Mouse (Mus musculus): Measurements from ENCODE around the gene Tenm4. TPM values are rescaled to one million over a fixed set of nuclear protein-coding genes. Genes with fewer than 3 reads are reported as not detected.

The Tenm4 gene
- polyA plus RNA-seq, 2 experiments, result 0.11 to 0.28 TPM

- H3K4me2 ChIP-seq (ENCODE audit: low read depth), result no peak overlapping the region
- no peak overlapping the region for H3K4me3 ChIP-seq (ENCODE audit: insufficient read depth in 1 of 2, low read depth in 2 of 2, low read length in 2 of 2)
- no peaks in the 10 kb centered on the region for H3K4me1 ChIP-seq (replicated peaks; ENCODE audit: control insufficient read depth in 2 of 2, insufficient read depth in 2 of 2, low read length in 1 of 2)
- no peaks in the 10 kb centered on the region for H3K27me3 ChIP-seq (ENCODE audit: control insufficient read depth, insufficient read depth, low read length)
- no peak overlapping the region for H3K27ac ChIP-seq
- WGBS (ENCODE audit: insufficient replicate concordance), result 49% methylated on average over 4 of the region's 4 CpGs
- H3K9ac ChIP-seq (replicated peaks), result no peak overlapping the region
- H3K9me3 ChIP-seq (ENCODE audit: control insufficient read depth, low read length), result no peaks in the 10 kb centered on the region
- H3K36me3 ChIP-seq (replicated peaks; ENCODE audit: control insufficient read depth, insufficient read depth, low read depth), result no peaks in the 10 kb centered on the region
- TF ChIP-seq EP300 (IDR thresholded peaks at IDR 0.05; ENCODE audit: low read depth) (no peak), CTCF (IDR thresholded peaks at IDR 0.05; ENCODE audit: low read depth) (no peak)
- no peak for DNase-seq (ENCODE audit: low read depth in 3 of 3, low spot score in 3 of 3)
- no peak for ATAC-seq (ENCODE audit: insufficient read depth)
These were observed 329.8 kb downstream of the Tenm4 start for GRCm38 (mm10) chr7:96500797-96501196.

GRCm38 (mm10) chr7:96502321-96502973 lies 331.4 kb downstream of the Tenm4 start:
- Histone ChIP-seq H3K4me1 (replicated peaks; ENCODE audit: control insufficient read depth in 2 of 2, insufficient read depth in 2 of 2, low read length in 1 of 2) (no peaks in the 10 kb centered on the region), H3K4me2 (ENCODE audit: low read depth) (no peak overlapping the region), H3K9me3 (ENCODE audit: control insufficient read depth, low read length) (no peaks in the 10 kb centered on the region), H3K36me3 (replicated peaks; ENCODE audit: control insufficient read depth, insufficient read depth, low read depth) (no peaks in the 10 kb centered on the region), H3K27me3 (ENCODE audit: control insufficient read depth, insufficient read depth, low read length) (no peaks in the 10 kb centered on the region), H3K9ac (replicated peaks) (no peak overlapping the region), H3K27ac (no peak overlapping the region), H3K4me3 (ENCODE audit: insufficient read depth in 1 of 2, low read depth in 2 of 2, low read length in 2 of 2) (no peak overlapping the region)
- 41% methylated on average over 11 of the region's 11 CpGs for WGBS (ENCODE audit: insufficient replicate concordance)
- DNase-seq (ENCODE audit: low read depth in 3 of 3, low spot score in 3 of 3) (no peak), ATAC-seq (ENCODE audit: insufficient read depth) (no peak)
- TF ChIP-seq CTCF (IDR thresholded peaks at IDR 0.05; ENCODE audit: low read depth), result no peak
- no peak for TF ChIP-seq EP300 (IDR thresholded peaks at IDR 0.05; ENCODE audit: low read depth)

- TF ChIP-seq EP300 (IDR thresholded peaks at IDR 0.05; ENCODE audit: low read depth) (no peak), CTCF (IDR thresholded peaks at IDR 0.05; ENCODE audit: low read depth) (no peak)
- no peaks in the 10 kb centered on the region for H3K36me3 ChIP-seq (replicated peaks; ENCODE audit: control insufficient read depth, insufficient read depth, low read depth)
- H3K4me1 ChIP-seq (replicated peaks; ENCODE audit: control insufficient read depth in 2 of 2, insufficient read depth in 2 of 2, low read length in 1 of 2), result no peaks in the 10 kb centered on the region
- ATAC-seq (ENCODE audit: insufficient read depth), result no peak
- WGBS (ENCODE audit: insufficient replicate concordance), result 51% methylated on average over 6 of the region's 6 CpGs
- H3K9ac ChIP-seq (replicated peaks), result no peak overlapping the region
- no peaks in the 10 kb centered on the region for H3K27me3 ChIP-seq (ENCODE audit: control insufficient read depth, insufficient read depth, low read length)
- no peak overlapping the region for H3K4me2 ChIP-seq (ENCODE audit: low read depth)
- H3K9me3 ChIP-seq (ENCODE audit: control insufficient read depth, low read length), result no peaks in the 10 kb centered on the region
- no peak overlapping the region for H3K27ac ChIP-seq
- H3K4me3 ChIP-seq (ENCODE audit: insufficient read depth in 1 of 2, low read depth in 2 of 2, low read length in 2 of 2), result no peak overlapping the region
- no peak for DNase-seq (ENCODE audit: low read depth in 3 of 3, low spot score in 3 of 3)
These were observed 334.5 kb downstream of the Tenm4 start for GRCm38 (mm10) chr7:96505538-96505937.

- H3K36me3 ChIP-seq (replicated peaks; ENCODE audit: control insufficient read depth, insufficient read depth, low read depth), result no peaks in the 10 kb centered on the region
- no peaks in the 10 kb centered on the region for H3K27me3 ChIP-seq (ENCODE audit: control insufficient read depth, insufficient read depth, low read length)
- no peaks in the 10 kb centered on the region for H3K9me3 ChIP-seq (ENCODE audit: control insufficient read depth, low read length)
- no peak for TF ChIP-seq EP300 (IDR thresholded peaks at IDR 0.05; ENCODE audit: low read depth)
- TF ChIP-seq CTCF (IDR thresholded peaks at IDR 0.05; ENCODE audit: low read depth), result no peak
- ATAC-seq (ENCODE audit: insufficient read depth) (no peak), DNase-seq (ENCODE audit: low read depth in 3 of 3, low spot score in 3 of 3) (no peak)
- H3K27ac ChIP-seq, result no peak overlapping the region
- H3K4me1 ChIP-seq (replicated peaks; ENCODE audit: control insufficient read depth in 2 of 2, insufficient read depth in 2 of 2, low read length in 1 of 2), result no peaks in the 10 kb centered on the region
- no peak overlapping the region for H3K4me3 ChIP-seq (ENCODE audit: insufficient read depth in 1 of 2, low read depth in 2 of 2, low read length in 2 of 2)
- H3K4me2 ChIP-seq (ENCODE audit: low read depth), result no peak overlapping the region
- no peak overlapping the region for H3K9ac ChIP-seq (replicated peaks)
- WGBS (ENCODE audit: insufficient replicate concordance), result 64% methylated on average over 8 of the region's 8 CpGs
These were observed 336.0 kb downstream of the Tenm4 start for GRCm38 (mm10) chr7:96507046-96507445.

- H3K27me3 ChIP-seq (ENCODE audit: control insufficient read depth, insufficient read depth, low read length), result no peaks in the 10 kb centered on the region
- no peak overlapping the region for H3K9ac ChIP-seq (replicated peaks)
- no peak for ATAC-seq (ENCODE audit: insufficient read depth)
- TF ChIP-seq EP300 (IDR thresholded peaks at IDR 0.05; ENCODE audit: low read depth) (no peak), CTCF (IDR thresholded peaks at IDR 0.05; ENCODE audit: low read depth) (no peak)
- no peaks in the 10 kb centered on the region for H3K9me3 ChIP-seq (ENCODE audit: control insufficient read depth, low read length)
- WGBS (ENCODE audit: insufficient replicate concordance), result 60% methylated on average over 5 of the region's 5 CpGs
- H3K27ac ChIP-seq, result no peak overlapping the region
- DNase-seq (ENCODE audit: low read depth in 3 of 3, low spot score in 3 of 3), result no peak
- H3K4me3 ChIP-seq (ENCODE audit: insufficient read depth in 1 of 2, low read depth in 2 of 2, low read length in 2 of 2), result no peak overlapping the region
- H3K36me3 ChIP-seq (replicated peaks; ENCODE audit: control insufficient read depth, insufficient read depth, low read depth), result no peaks in the 10 kb centered on the region
- H3K4me2 ChIP-seq (ENCODE audit: low read depth), result no peak overlapping the region
- H3K4me1 ChIP-seq (replicated peaks; ENCODE audit: control insufficient read depth in 2 of 2, insufficient read depth in 2 of 2, low read length in 1 of 2), result no peaks in the 10 kb centered on the region
These were observed 339.4 kb downstream of the Tenm4 start for GRCm38 (mm10) chr7:96510396-96510795.

All from liver, embryonic 14.5 days (tissue).